Mouse (Mus musculus): ENCODE data around the gene Gm10985.

Gm10985 gene

GRCm38 (mm10) chr3:53890619-53891540 is 46.0 kb downstream of the Gm10985 start:
- TF ChIP-seq GATA4 (IDR thresholded peaks at IDR 0.05; ENCODE audit: insufficient replicate concordance, low read length), result no peak
